In the genomic region with DNA sequence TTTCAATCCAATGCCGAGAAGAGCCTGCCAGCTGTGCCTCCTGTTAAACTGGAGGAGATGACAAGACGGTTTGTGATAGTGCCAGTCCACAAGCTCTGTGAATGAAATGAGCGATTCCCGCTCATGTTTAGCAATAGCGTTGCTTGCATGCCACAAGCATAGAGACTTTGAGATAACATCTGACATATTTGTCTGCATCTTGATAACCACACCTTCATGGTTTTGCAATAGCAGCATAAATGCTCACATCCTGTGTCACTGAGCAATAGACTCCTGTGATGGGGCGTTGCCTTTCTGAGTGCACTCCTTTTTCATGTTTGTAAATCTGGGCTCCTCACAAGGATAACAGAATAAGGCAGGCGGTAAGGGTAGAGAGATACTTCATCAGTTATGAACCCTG, we compare ENCODE assay signal across 16 mouse cellular contexts.
"Had no signal": no experiment of that assay in that cellular context is flagged by ENCODE, and none has a peak within 500 bp of the region (broad histone marks: within the 10 kb centered on the region; RNA-seq: fewer than 3 reads in every experiment).

No protein-coding gene starts in this region.

- H3K4me3 ChIP-seq: layer of hippocampus, adult 2 months; limb, embryonic 10.5 days; limb, embryonic 13.5 days; liver, embryonic 12.5 days; liver, embryonic 15.5 days; midbrain, embryonic 12.5 days; myocyte had no signal

- DNase-seq: kidney, postnatal 25 days; layer of hippocampus, adult 9-11 months; liver; lung, adult 18-20 months; lung, postnatal 14 days; lung, postnatal 4 days; thymus, adult 2 months; thymus, postnatal 14 days; thymus, postnatal 4 days had no signal

- H3K4me1 ChIP-seq: limb, embryonic 10.5 days; limb, embryonic 13.5 days; liver, embryonic 12.5 days; liver, embryonic 15.5 days; midbrain, embryonic 12.5 days had no signal
